Mouse (Mus musculus) intestine, embryonic 14.5 days (tissue): ENCODE measurements around the gene Wbp1l. TPM values are rescaled to one million over a fixed set of nuclear protein-coding genes. Genes with fewer than 3 reads are reported as not detected.

Experiments
- ATAC-seq: fragments of 200-750 bp; cut with Nextera tagmentation; replicated peaks from 2 replicates; pipeline ENCODE4 v1.8.0; 2017; ENCODE audit warnings: low read depth, moderate number of reproducible peaks, moderate TSS enrichment, moderate library complexity; ENCODE audit not compliant: low FRiP score, low TSS enrichment
- DNase-seq: peaks from one replicate; pipeline ENCODE4 v3.0.0-alpha.2; 2018; ENCODE audit warnings: low spot score
- H3K27ac ChIP-seq: fragments of 300-500 bp; sonication (generic); 2 replicates; pipeline ENCODE4 v1.5.1; 2014; ENCODE audit warnings: low read depth, mild to moderate bottlenecking, control low read depth
- H3K27me3 ChIP-seq: fragments of 300-500 bp; sonication (generic); replicated peaks from 2 replicates; pipeline ENCODE4 v1.6.1; 2014; ENCODE audit warnings: low read length, control low read depth; ENCODE audit not compliant: control insufficient read depth, insufficient read depth
- H3K36me3 ChIP-seq: fragments of 300-500 bp; sonication (generic); 2 replicates; pipeline ENCODE4 v1.6.1; 2014; ENCODE audit warnings: low read length, control low read depth; ENCODE audit not compliant: control insufficient read depth, insufficient read depth
- H3K4me1 ChIP-seq: fragments of 300-500 bp; sonication (generic); replicated peaks from 2 replicates; pipeline ENCODE4 v1.6.1; 2014; ENCODE audit warnings: low read length, control low read depth, mixed read lengths; ENCODE audit not compliant: control insufficient read depth, insufficient read depth
- H3K4me2 ChIP-seq: fragments of 300-500 bp; sonication (generic); 2 replicates; pipeline ENCODE4 v1.6.1; 2014; ENCODE audit warnings: low read length
- H3K4me3 ChIP-seq: fragments of 300-500 bp; sonication (generic); 2 replicates; pipeline ENCODE4 v1.5.1; 2014; ENCODE audit warnings: low read depth, low read length, control low read depth, mixed read lengths
- H3K9ac ChIP-seq: fragments of 300-500 bp; sonication (generic); 2 replicates; pipeline ENCODE4 v1.6.1; 2014; ENCODE audit warnings: mild to moderate bottlenecking, low read length
- H3K9me3 ChIP-seq: fragments of 300-500 bp; sonication (generic); 2 replicates; pipeline ENCODE4 v1.6.1; 2016; ENCODE audit warnings: low read length, control low read depth; ENCODE audit not compliant: control insufficient read depth
- WGBS: fragments of 180-500 bp; shearing (Covaris S2); extraction: QIAGEN DNeasy Blood & Tissue Kit; methylation state at CpG from one replicate; pipeline ENCODE4 v1.1.7; 2014; 5-methylcytosine and 5-hydroxymethylcytosine counted together
- polyA plus RNA-seq: library from polyadenylated mRNA; unstranded; fragments of >200 nt; fragmentation: Nextera tagmentation; extraction: Ambion mirVana; gene quantifications from 2 replicates; pipeline ENCODE4 v1.2.1, GENCODE M21; 2014

Wbp1l gene
- polyA plus RNA-seq, 1 experiment from 2014 or later: 40.2 TPM

- no peak overlapping the region for H3K4me2 ChIP-seq
- H3K4me3 ChIP-seq: no peak overlapping the region
- no peaks in the 10 kb centered on the region for H3K36me3 ChIP-seq
- no peak for ATAC-seq
- WGBS: 56% methylated on average over 11 of the region's 11 CpGs
- no peaks in the 10 kb centered on the region for H3K27me3 ChIP-seq
- H3K9ac ChIP-seq: no peak overlapping the region
- DNase-seq: no peak
- H3K27ac ChIP-seq: no peak overlapping the region
- H3K4me1 ChIP-seq: no peaks in the 10 kb centered on the region
- no peaks in the 10 kb centered on the region for H3K9me3 ChIP-seq
These were observed 68.4 kb downstream of the Wbp1l start for GRCm38 (mm10) chr19:46667300-46667699.

GRCm38 (mm10) chr19:46668263-46668662 lies 69.4 kb downstream of the Wbp1l start:
- WGBS: 86% methylated on average over 10 of the region's 10 CpGs
- no peak overlapping the region for H3K27ac ChIP-seq
- H3K4me3 ChIP-seq: no peak overlapping the region
- no peaks in the 10 kb centered on the region for H3K9me3 ChIP-seq
- ATAC-seq (no peak), DNase-seq (no peak)
- H3K4me1 ChIP-seq: no peaks in the 10 kb centered on the region
- no peak overlapping the region for H3K9ac ChIP-seq
- H3K27me3 ChIP-seq: no peaks in the 10 kb centered on the region
- H3K36me3 ChIP-seq: no peaks in the 10 kb centered on the region
- H3K4me2 ChIP-seq: no peak overlapping the region

GRCm38 (mm10) chr19:46669802-46670201 lies 70.9 kb downstream of the Wbp1l start:
- H3K27ac ChIP-seq: no peak overlapping the region
- WGBS: 67% methylated on average over 5 of the region's 5 CpGs
- no peaks in the 10 kb centered on the region for H3K4me1 ChIP-seq
- no peaks in the 10 kb centered on the region for H3K9me3 ChIP-seq
- no peak for ATAC-seq
- no peak overlapping the region for H3K4me3 ChIP-seq
- no peaks in the 10 kb centered on the region for H3K36me3 ChIP-seq
- no peaks in the 10 kb centered on the region for H3K27me3 ChIP-seq
- DNase-seq: no peak
- H3K9ac ChIP-seq: no peak overlapping the region
- no peak overlapping the region for H3K4me2 ChIP-seq

DNA sequence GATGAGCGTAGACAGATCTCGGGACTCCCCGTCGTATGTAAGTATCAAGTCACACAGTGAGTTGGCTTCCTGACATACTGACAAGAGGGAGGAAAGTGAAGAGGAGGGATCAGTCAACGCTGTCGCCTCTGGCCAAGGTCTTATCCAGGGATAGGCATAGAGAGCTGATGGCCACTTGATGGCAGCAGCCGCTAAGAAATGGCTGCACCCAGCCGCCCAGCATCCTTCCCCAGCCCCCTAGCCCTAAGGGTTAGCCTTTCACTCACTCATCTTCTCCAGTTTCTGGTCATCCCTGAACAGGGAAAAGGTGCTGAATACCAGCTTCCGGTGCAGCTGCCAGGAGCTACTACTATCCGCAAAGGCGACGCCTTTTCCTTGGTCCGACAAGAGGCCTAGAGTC lies 71.8 kb downstream of the Wbp1l start:
- no peaks in the 10 kb centered on the region for H3K36me3 ChIP-seq
- no peaks in the 10 kb centered on the region for H3K4me1 ChIP-seq
- no peaks in the 10 kb centered on the region for H3K27me3 ChIP-seq
- H3K4me2 ChIP-seq: no peak overlapping the region
- H3K9ac ChIP-seq: no peak overlapping the region
- WGBS: 31% methylated on average over 13 of the region's 13 CpGs
- ATAC-seq: 0 out of 2 replicates have a peak, but pooled peaks have one; percentile 55
- no peak overlapping the region for H3K27ac ChIP-seq
- no peaks in the 10 kb centered on the region for H3K9me3 ChIP-seq
- H3K4me3 ChIP-seq: no peak overlapping the region
- DNase-seq: peak; percentile 80

DNA sequence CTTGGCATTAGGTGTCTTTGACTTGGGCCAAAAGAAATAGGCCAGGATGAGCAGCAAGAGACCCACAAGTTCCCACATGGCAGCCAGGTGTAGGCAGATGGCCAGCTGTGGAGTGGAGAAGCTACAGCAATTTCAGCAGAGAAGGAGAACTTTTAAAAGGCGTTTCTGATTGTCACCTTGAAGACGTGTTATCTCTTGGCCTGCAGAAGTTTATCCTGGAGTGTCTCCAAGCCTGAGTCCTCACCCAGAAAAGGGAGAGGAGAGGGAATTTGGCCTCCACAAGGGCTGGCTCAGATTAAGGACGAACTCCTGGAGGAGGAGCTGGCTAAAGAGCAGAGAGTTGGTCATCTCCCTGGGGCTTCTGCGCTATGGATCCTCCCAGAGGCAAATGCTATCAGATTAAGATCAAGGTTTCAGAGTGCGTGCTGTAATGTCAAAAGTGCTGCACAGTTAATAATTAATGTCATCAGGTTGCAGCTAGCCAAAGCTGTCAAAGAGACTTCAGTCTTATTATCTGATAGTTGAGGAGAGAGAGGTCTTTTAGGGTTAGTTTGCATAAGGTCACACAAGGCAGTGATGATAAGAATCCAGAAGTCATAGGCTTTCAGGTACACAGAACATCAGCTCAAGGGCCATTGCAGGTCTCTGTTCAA lies 74.0 kb downstream of the Wbp1l start, which contains the start of gene Cyp17a1:
TSS of gene Cyp17a1 (minus strand) at position 407 of the 653 bp plus-strand sequence.
- no peaks in the 10 kb centered on the region for H3K27me3 ChIP-seq
- H3K4me1 ChIP-seq: no peaks in the 10 kb centered on the region
- 45% methylated on average over 5 of the region's 5 CpGs for WGBS
- no peak within 1 kb of the TSS for H3K27ac ChIP-seq
- no peak within 1 kb of the TSS for H3K9ac ChIP-seq
- DNase-seq: no peak
- no peaks in the 10 kb centered on the region for H3K36me3 ChIP-seq
- H3K4me3 ChIP-seq: no peak within 1 kb of the TSS
- ATAC-seq: no peak
- no peaks in the 10 kb centered on the region for H3K9me3 ChIP-seq
- no peak within 1 kb of the TSS for H3K4me2 ChIP-seq

DNA sequence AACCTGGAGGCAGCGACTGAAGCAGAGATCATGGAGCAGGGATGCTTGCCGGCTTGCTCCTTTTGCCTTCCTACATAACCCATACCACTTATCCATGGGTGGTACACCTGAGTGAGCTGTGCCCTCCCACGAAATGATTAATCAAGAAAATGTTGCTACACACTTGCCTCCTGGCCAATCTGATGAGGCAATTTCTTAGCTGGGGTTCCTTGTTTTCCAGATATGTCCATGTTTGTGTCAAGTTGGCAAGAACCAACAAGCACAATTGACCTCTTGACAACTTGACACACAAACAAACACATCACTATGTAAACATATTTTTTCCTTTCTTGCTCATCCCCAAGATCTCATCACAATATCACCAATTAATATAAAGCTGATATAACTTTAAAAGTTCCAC lies 76.8 kb downstream of the Wbp1l start:
- ATAC-seq (no peak), DNase-seq (no peak)
- Histone ChIP-seq H3K4me3 (no peak overlapping the region), H3K4me1 (0 out of 2 replicates have a peak, but pooled peaks cover 4% of the 10 kb centered on the region), H3K4me2 (no peak overlapping the region), H3K9me3 (no peaks in the 10 kb centered on the region), H3K36me3 (no peaks in the 10 kb centered on the region), H3K27me3 (no peaks in the 10 kb centered on the region), H3K9ac (no peak overlapping the region), H3K27ac (no peak overlapping the region)
- WGBS: 84% methylated on average over 3 of the region's 3 CpGs

DNA sequence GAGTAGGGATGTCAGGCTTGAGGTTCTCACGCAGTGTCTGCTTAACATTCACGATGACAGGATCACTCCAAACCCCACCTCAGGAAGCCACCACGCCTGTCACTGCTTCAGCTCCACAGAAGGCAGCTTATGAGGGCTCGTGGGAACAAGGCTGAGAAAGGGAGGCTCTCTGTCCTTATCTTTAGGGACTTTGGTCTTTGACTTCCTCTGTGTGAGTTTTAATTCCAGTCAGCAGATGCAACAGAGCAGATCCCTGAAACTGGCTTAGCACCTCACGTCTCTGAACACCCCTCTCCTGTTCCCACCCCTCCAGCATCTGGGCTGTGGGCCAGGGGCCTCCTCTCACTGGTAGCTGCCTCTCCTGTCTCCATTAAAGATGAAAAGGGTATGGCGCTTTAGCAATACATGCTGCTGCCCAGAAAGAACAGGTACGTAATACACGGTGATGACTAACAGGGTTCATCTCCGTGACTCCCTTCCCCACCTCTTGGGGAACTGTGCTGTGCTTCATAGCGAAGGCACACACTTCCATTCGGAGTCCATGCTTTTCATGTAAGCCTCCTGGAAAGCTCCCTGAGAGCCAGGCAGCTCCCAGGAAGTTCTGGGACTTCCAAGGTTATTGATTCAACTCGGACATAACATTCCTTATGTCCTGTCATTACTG lies 81.0 kb downstream of the Wbp1l start:
- DNase-seq (peak; percentile 57), ATAC-seq (no peak)
- Histone ChIP-seq H3K27me3 (no peaks in the 10 kb centered on the region), H3K4me2 (no peak overlapping the region), H3K36me3 (no peaks in the 10 kb centered on the region), H3K9me3 (no peaks in the 10 kb centered on the region), H3K27ac (no peak overlapping the region), H3K9ac (no peak overlapping the region), H3K4me3 (no peak overlapping the region), H3K4me1 (0 out of 2 replicates have a peak, but pooled peaks cover 4% of the 10 kb centered on the region)
- 53% methylated on average over 12 of the region's 12 CpGs for WGBS

DNA sequence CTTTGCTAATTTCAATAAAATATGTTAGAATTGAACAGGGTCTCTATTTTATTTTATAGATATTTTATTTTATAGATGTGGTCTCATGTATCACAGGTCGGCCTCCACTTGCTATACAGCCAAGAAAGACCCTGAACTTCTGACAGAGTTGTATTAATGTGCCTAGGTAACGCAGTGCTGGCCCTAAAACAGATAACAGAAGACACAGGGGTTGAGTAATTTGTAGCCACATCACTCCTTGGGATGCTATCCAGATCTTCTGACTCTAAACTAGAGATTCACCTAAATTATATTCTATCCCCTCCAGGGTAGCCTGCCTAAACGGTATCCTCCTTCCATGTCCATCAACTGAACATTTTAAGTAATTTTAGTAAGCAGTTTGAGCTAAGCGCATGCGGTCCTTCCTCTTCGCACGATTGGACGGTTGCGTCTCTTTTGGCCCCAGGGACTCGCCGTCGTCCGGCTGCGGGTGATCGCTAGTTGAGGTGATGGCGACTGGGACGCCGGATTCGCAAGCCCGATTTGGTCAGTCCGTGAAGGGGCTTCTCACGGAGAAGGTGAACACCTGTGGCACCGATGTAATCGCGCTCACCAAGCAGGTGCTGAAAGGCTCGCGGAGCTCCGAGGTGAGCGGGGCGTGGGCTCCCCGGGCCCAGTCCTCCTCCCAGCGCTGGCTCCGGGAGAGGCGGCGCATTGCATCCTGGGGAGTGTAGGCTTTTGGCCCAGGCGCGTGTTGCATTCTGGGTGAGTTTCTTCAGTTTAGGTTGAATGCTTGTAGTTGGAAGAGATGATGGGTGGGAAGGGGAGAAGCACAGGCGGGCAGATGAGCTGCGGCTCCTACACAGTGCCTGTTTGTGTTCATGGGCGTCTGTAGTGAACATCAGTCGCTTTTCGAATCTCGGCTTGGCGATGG lies 90.8 kb downstream of the Wbp1l start, which contains the start of gene Borcs7:
TSS of gene Borcs7 (plus strand) at position 447 of the 913 bp plus-strand sequence.
- peaks cover 4% of the 10 kb centered on the region; the same call in 1 of the 2 replicates for H3K4me1 ChIP-seq
- peak within 1 kb of the TSS; percentile 68 for H3K4me2 ChIP-seq
- ATAC-seq: peak; percentile 92
- peak within 1 kb of the TSS; percentile 69; the same call in 1 of the 2 replicates for H3K27ac ChIP-seq
- no peaks in the 10 kb centered on the region for H3K36me3 ChIP-seq
- DNase-seq: peak; percentile 91
- peak within 1 kb of the TSS; percentile 68 for H3K4me3 ChIP-seq
- H3K27me3 ChIP-seq: no peaks in the 10 kb centered on the region
- 2% methylated on average over 44 of the region's 44 CpGs for WGBS
- no peaks in the 10 kb centered on the region for H3K9me3 ChIP-seq
- peak within 1 kb of the TSS; percentile 82 for H3K9ac ChIP-seq
